Mouse (Mus musculus): Measurements from ENCODE around the gene Cerk. TPM values are rescaled to one million over a fixed set of nuclear protein-coding genes. Genes with fewer than 3 reads are reported as not detected.
A peak's percentile ranks its signal among the peaks of the same experiment; 100 is the strongest.
"Not testable (repeated sequence)": the region's sequence is repeated elsewhere in the genome, so short reads cannot be mapped to it uniquely, and the experiment has no call there.

The Cerk gene
- polyA plus RNA-seq, 1 experiment from 2014 or later = 22.3 TPM

DNA sequence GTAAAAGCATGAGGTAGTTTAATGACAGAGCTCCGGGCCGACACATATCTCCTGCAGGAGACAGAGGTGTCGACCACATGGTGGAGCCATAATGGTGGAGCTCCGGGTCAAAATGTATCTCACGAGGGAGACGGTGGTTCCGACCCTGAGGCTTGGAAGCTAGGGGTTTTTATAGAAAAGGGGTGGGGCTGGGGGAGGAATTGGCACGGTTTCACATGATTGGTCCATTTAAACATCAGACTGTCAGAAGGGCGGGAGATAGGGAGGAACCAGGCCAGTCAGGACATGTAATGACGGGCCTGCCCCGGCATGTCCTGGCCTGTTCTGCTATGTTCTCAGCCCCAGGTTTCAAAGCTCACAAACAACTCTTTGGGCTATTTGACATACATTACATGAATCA is 36.0 kb upstream of the Cerk start:
- not testable (repeated sequence) for ATAC-seq; H3K4me3 ChIP-seq (replicated peaks); H3K36me3 ChIP-seq; H3K4me1 ChIP-seq (replicated peaks); H3K27me3 ChIP-seq; H3K27ac ChIP-seq; H3K9me3 ChIP-seq; H3K4me2 ChIP-seq (replicated peaks); H3K9ac ChIP-seq (replicated peaks)
- WGBS = 91% methylated on average over 11 of the region's 11 CpGs

DNA sequence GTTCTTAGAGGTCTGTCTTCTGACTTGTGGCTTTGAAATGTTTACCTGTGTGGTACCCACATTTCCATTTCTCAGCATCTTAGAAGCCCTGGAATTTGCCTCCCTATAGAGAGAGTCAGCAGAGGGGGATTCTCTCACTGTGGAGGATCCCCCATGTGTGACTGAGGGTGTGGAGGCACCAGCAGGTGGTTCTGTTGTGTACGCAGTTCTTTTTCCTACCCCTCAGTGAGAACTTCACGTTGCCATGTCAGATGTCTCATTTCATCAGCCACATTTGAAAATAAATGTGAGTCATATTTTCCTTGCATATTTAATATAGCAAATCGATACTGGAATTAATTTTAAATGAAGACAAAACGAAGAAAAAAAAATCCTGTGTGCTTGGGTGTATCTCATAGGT is 35.4 kb upstream of the Cerk start:
- H3K27ac ChIP-seq = no peak overlapping the region
- H3K9me3 ChIP-seq = no peaks in the 10 kb centered on the region
- no peaks in the 10 kb centered on the region for H3K27me3 ChIP-seq
- 88% methylated on average over 4 of the region's 4 CpGs for WGBS
- no peaks in the 10 kb centered on the region for H3K36me3 ChIP-seq
- no peaks in the 10 kb centered on the region for H3K4me1 ChIP-seq (replicated peaks)
- H3K9ac ChIP-seq (replicated peaks) = no peak overlapping the region
- H3K4me3 ChIP-seq (replicated peaks) = no peak overlapping the region
- H3K4me2 ChIP-seq (replicated peaks) = no peak overlapping the region
- no peak for ATAC-seq

DNA sequence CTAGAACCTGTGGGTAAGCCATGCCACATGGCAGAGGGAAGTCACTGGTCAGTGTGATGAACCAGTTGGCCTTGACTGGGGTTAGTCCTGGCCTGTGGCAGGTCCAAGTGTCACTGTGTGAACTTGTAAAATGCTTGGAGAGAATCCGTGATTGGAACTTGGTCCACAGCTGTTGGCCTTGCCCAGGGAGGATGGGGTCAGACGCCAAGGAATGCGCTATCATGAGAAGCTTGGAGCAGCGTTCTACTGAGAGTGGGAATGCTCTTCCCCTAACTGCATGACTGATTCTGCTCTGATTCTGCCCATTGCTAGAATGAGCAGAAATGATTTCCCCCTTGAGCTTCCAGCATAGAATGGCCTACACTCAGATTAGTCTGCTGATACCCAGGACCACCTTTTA is 34.8 kb upstream of the Cerk start:
- Histone ChIP-seq H3K27ac (no peak overlapping the region), H3K9ac (replicated peaks) (no peak overlapping the region), H3K4me1 (replicated peaks) (no peaks in the 10 kb centered on the region), H3K36me3 (no peaks in the 10 kb centered on the region), H3K27me3 (no peaks in the 10 kb centered on the region), H3K9me3 (no peaks in the 10 kb centered on the region), H3K4me2 (replicated peaks) (no peak overlapping the region), H3K4me3 (replicated peaks) (no peak overlapping the region)
- WGBS = 89% methylated on average over 4 of the region's 4 CpGs
- ATAC-seq = no peak

DNA sequence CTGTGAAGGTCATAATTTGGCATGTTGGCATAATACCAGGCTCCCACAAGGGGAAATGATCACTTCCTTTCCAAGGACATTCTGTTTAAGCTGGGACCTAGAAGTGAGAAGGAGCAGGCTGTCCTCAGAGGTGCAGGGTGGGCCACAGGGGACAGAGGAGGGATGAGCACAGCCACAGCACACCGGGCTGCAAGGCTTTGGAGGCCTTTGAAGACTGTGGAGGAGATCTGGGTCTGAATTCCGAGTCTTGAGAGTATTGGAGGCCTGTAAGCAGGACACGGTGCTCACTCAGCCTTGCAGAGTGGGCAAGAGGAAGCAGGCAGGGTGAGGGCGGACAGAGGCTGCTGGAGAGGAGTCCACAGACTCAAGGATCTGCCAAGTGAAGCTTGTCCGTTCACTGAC is 34.3 kb upstream of the Cerk start:
- WGBS = 85% methylated on average over 5 of the region's 5 CpGs
- Histone ChIP-seq H3K9me3 (no peaks in the 10 kb centered on the region), H3K9ac (replicated peaks) (no peak overlapping the region), H3K4me3 (replicated peaks) (no peak overlapping the region), H3K4me1 (replicated peaks) (peaks cover 3% of the 10 kb centered on the region), H3K27me3 (no peaks in the 10 kb centered on the region), H3K4me2 (replicated peaks) (no peak overlapping the region), H3K36me3 (no peaks in the 10 kb centered on the region), H3K27ac (no peak overlapping the region)
- no peak for ATAC-seq

DNA sequence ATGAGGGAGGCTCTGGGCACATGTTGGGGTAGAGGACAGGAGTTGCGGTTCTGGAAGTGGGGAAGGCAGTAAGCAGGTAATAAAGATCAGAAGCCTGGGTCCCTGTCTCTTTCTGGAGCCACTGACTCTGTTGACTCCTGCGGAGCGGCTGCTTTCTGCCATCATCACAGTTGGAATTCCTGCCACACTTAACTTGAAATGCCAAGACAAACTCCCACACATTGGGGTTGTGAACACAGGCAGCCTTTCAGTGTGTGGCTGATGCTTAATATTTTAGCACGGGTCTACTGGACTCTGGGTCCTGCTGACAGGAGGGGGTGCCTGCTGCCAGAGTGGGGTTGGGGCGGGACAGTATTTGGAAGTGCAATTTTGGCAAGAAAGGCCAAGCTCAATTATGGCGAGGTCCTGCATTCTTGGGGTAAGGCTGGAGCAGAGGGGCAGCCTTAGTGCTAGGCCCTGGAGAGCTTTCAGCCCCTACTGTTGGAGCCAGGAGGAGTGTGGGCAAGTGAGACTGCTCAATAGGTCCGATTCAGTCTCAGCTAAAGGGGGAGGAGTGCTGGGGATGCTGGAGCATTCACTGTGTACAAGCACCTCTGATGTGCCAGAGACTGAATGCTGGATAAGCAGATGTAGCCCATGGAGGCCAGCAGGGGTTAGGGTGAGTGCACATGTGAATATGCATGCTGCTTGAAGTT is 33.7 kb upstream of the Cerk start:
- H3K9ac ChIP-seq (replicated peaks) = peak overlapping the region; percentile 1; the same call in 1 of the 2 replicates
- H3K9me3 ChIP-seq = no peaks in the 10 kb centered on the region
- no peaks in the 10 kb centered on the region for H3K36me3 ChIP-seq
- no peak for ATAC-seq
- H3K4me3 ChIP-seq (replicated peaks) = no peak overlapping the region
- H3K27me3 ChIP-seq = no peaks in the 10 kb centered on the region
- H3K4me2 ChIP-seq (replicated peaks) = no peak overlapping the region
- H3K27ac ChIP-seq = no peak overlapping the region
- WGBS = 81% methylated on average over 7 of the region's 7 CpGs
- peaks cover 9% of the 10 kb centered on the region for H3K4me1 ChIP-seq (replicated peaks)

DNA sequence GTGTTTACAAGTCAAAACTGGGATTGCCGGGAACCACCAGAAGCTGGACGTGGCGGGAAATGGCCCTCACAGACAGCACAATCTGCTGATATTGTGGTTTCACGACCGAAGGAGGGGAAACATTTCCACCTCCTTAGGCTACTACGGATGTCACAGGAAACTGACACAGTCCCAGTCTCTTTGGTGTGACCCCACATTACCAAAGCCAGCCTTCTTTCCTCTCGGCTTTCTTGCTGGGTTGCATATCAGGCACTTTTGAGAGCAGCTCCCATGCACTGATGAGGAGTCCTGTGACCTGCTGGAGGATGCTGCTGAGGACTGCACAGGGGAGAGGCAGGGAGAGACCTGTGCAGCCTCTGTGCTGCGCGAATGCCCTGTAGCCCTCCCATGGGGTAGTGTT is 30.7 kb upstream of the Cerk start:
- not testable (repeated sequence) for H3K4me3 ChIP-seq (replicated peaks); H3K9me3 ChIP-seq; H3K27me3 ChIP-seq; H3K4me2 ChIP-seq (replicated peaks); H3K36me3 ChIP-seq; H3K9ac ChIP-seq (replicated peaks); H3K27ac ChIP-seq; ATAC-seq
- WGBS = 89% methylated on average over 9 of the region's 9 CpGs
- peaks cover 27% of the 10 kb centered on the region for H3K4me1 ChIP-seq (replicated peaks)

DNA sequence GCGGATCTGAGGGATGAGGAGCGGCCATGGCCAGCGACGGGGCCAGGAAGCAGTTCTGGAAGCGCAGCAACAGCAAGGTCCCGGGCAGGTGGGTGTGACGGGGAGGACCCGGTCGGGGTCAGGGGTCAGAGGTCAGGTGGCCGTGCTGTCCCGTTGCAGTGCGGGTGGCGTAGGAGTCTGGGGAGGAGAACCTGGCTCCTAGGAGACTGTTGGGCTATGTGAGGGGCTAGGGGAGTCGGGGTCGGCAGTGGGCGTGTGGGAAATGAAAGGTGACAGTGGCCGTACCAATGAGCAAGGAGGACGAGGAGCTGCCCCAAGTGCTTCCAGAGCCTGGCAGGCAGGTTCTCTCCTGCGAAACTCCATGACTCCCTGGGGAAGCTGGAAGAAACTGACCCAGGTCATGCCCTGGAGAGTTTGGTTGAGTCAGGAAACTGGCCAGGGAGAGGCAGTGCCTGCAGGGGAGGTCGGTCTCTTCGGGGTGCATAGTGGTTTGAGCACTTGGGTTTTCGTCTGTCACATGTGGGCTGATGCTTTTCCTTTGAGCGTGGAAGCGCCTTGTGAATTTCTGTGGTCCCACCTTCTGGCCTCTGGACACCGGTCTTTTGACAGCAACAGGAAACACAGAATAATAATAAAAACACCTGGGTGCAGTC is 28.7 kb upstream of the Cerk start:
- peak overlapping the region; percentile 98 for H3K4me2 ChIP-seq (replicated peaks)
- peaks cover 29% of the 10 kb centered on the region for H3K4me1 ChIP-seq (replicated peaks)
- H3K9ac ChIP-seq (replicated peaks) = peak overlapping the region; percentile 89
- peak overlapping the region; percentile 89 for H3K27ac ChIP-seq
- 17% methylated on average over 25 of the region's 25 CpGs for WGBS
- no peaks in the 10 kb centered on the region for H3K36me3 ChIP-seq
- H3K4me3 ChIP-seq (replicated peaks) = peak overlapping the region; percentile 87
- H3K27me3 ChIP-seq = no peaks in the 10 kb centered on the region
- peak; percentile 72 for ATAC-seq
- no peaks in the 10 kb centered on the region for H3K9me3 ChIP-seq

DNA sequence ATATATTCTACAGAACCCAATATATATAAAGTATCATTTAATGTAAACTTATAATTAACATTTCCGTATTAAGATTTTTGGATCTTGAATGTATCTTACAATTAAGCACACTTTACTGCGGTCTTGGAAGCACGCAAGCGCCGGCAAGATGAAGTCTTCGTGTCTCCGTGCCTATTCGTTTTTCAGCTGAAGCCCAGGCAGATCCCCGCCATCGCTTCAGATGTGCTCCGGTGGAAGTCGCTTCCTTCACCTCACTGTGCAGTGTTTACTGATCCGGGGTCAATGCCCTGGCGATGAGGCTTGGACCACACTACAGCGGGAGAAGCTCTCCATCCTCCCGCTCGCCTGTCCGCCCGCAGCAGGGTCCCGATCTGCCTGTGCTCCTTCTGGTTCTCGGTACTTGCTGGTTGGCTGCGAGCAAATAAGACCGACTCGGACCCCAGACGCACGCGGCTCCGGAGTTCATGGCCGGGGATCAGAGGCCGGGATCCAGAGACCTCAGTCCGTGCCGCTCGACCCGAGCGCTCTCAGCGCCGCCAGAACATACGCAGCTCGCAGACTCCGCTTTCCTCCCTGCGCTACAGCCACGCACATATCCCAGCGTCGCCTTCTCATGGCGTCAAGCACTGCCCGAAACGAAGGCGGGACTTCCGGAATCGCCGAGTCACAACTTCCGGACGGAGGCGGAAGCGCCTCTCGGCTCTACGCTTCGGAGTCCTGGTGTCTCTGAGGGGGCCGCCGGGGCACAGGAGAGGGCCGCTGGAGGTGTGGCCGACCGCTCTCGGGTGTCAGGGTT is 28.0 kb upstream of the Cerk start, which contains the start of gene Tbc1d22a:
Gene Tbc1d22a, plus strand, starts transcription at position 707 of the 796 bp plus-strand sequence.
- no peaks in the 10 kb centered on the region for H3K27me3 ChIP-seq
- H3K27ac ChIP-seq = peak within 1 kb of the TSS; percentile 89
- H3K4me1 ChIP-seq (replicated peaks) = peaks cover 29% of the 10 kb centered on the region
- WGBS = under 1% methylated on average over 64 of the region's 64 CpGs
- peak within 1 kb of the TSS; percentile 87 for H3K4me3 ChIP-seq (replicated peaks)
- no peaks in the 10 kb centered on the region for H3K36me3 ChIP-seq
- H3K9ac ChIP-seq (replicated peaks) = peak within 1 kb of the TSS; percentile 89
- no peaks in the 10 kb centered on the region for H3K9me3 ChIP-seq
- ATAC-seq = peak; percentile 94
- H3K4me2 ChIP-seq (replicated peaks) = peak within 1 kb of the TSS; percentile 98

DNA sequence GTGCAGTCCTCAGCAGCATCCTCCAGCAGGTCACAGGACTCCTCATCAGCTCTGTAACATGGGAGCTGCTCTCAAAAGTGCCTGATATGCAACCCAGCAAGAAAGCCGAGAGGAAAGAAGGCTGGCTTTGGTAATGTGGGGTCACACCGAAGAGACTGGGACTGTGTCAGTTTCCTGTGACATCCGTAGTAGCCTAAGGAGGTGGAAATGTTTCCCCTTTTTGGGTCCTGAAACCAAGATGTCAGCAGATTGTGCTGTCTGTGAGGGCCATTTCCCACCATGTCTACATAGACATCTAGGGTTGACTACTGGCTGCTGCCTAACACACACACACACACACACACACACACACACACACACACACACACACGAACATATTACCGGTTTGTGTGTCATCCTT is 26.3 kb upstream of the Cerk start:
- H3K9ac ChIP-seq (replicated peaks) = 0 out of 2 replicates have a peak overlapping the region, but pooled peaks have one; percentile 7
- H3K27me3 ChIP-seq; H3K4me3 ChIP-seq (replicated peaks); ATAC-seq; H3K9me3 ChIP-seq; H3K4me2 ChIP-seq (replicated peaks); H3K27ac ChIP-seq; H3K36me3 ChIP-seq: not testable (repeated sequence)
- H3K4me1 ChIP-seq (replicated peaks) = peaks cover 29% of the 10 kb centered on the region
- 95% methylated on average over 5 of the region's 5 CpGs for WGBS

DNA sequence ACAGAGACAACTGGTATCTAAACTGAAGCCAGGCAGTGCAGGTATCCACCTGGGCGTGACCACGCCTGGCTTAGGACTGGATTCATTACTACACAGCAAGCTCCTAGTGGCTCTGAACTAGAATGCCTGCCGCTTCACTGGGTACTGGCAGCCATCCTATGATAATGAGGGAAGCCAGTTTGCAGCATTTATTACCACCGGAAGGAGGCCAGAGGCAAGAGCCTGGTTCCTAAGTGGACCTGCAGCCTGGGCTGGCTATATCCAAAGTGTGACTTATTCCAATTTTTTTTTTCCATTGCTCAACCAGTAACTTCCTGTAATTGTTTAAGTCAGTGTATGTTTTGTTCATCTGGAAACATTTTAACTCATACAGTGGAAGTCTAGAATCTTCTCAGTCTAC is 20.4 kb upstream of the Cerk start:
- Histone ChIP-seq H3K27ac (no peak overlapping the region), H3K4me2 (replicated peaks) (no peak overlapping the region), H3K27me3 (no peaks in the 10 kb centered on the region), H3K36me3 (no peaks in the 10 kb centered on the region), H3K4me3 (replicated peaks) (no peak overlapping the region), H3K9ac (replicated peaks) (no peak overlapping the region), H3K9me3 (no peaks in the 10 kb centered on the region), H3K4me1 (replicated peaks) (peaks cover 4% of the 10 kb centered on the region)
- 70% methylated on average over 4 of the region's 4 CpGs for WGBS
- no peak for ATAC-seq

DNA sequence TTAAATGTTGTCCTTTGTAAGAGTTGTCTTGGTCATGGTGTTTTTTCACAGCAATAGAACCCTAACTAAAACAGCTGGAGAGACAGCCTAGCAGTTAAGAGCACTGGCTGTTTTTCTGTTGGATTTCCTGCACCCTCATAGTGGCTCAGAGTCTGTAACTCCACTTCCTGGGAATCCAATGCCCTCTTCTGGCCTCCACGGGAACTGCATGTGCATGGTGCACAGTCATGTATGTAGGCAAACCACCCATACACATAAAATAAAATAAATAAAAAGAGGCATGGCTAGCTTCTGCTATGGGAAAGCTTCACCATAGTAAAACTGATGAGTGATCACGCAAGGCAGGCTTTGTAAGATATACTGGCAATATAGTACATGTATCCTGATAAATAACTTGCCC is 19.4 kb upstream of the Cerk start:
- no peaks in the 10 kb centered on the region for H3K27me3 ChIP-seq
- no peak overlapping the region for H3K4me3 ChIP-seq (replicated peaks)
- H3K36me3 ChIP-seq = no peaks in the 10 kb centered on the region
- H3K4me2 ChIP-seq (replicated peaks) = no peak overlapping the region
- H3K9ac ChIP-seq (replicated peaks) = no peak overlapping the region
- 52% methylated on average over 2 of the region's 2 CpGs for WGBS
- H3K9me3 ChIP-seq = no peaks in the 10 kb centered on the region
- peaks cover 4% of the 10 kb centered on the region for H3K4me1 ChIP-seq (replicated peaks)
- ATAC-seq = no peak
- H3K27ac ChIP-seq = no peak overlapping the region

DNA sequence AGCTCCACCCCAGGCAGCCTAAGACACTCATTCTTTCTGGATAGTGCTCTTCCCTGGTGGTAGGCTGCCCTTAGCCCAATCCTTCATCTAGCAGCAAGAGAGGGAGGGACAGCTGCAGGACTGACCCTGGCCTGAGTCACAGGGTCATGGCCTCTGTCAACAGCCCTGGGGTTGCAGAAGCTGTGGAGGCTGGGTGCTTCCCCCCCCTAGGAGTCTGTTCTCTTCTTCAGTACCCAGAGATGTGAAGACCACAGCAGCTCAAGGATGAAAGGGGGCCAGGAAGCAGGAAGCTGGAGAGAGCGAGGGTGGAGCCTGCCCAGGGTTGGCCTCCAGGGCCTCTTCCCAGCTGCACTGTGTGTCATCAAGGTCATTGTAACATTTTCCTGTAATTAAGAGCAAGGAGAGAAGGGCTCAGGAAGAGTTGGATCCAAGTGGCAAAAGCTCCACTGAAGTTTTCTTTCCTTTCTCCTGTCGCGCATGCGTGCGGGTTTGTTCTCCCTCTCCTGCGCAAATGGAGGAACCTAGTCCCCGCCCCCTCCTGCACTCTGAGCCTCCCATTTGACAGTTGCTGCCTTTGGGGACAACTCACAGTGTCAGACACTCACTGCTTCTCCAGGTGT is 18.1 kb upstream of the Cerk start:
- Histone ChIP-seq H3K27me3 (no peaks in the 10 kb centered on the region), H3K9ac (replicated peaks) (no peak overlapping the region), H3K4me2 (replicated peaks) (no peak overlapping the region), H3K4me3 (replicated peaks) (no peak overlapping the region), H3K4me1 (replicated peaks) (peaks cover 4% of the 10 kb centered on the region), H3K9me3 (no peaks in the 10 kb centered on the region), H3K36me3 (no peaks in the 10 kb centered on the region), H3K27ac (no peak overlapping the region)
- ATAC-seq = no peak
- 65% methylated on average over 7 of the region's 7 CpGs for WGBS
